Mouse (Mus musculus) ES-Bruce4 (cell line): ENCODE data around the gene G430095P16Rik. TPM values are rescaled to one million over a fixed set of nuclear protein-coding genes. Genes with fewer than 3 reads are reported as not detected.

Experiments
- H3K27ac ChIP-seq: 2 replicates; pipeline ENCODE4 v1.5.1; 2012; ENCODE audit warnings: low read length, inconsistent platforms; ENCODE audit not compliant: insufficient read depth
- H3K27me3 ChIP-seq: 2 replicates; pipeline ENCODE4 v1.6.1; 2012; ENCODE audit warnings: mild to moderate bottlenecking, low read length, inconsistent platforms; ENCODE audit not compliant: control insufficient read depth, poor library complexity, insufficient read depth, severe bottlenecking
- H3K36me3 ChIP-seq: 2 replicates; pipeline ENCODE4 v1.6.1; 2012; ENCODE audit warnings: inconsistent platforms, mild to moderate bottlenecking, low read length, moderate library complexity; ENCODE audit not compliant: control insufficient read depth, poor library complexity, insufficient read depth, severe bottlenecking
- H3K4me1 ChIP-seq: one replicate; pipeline ENCODE4 v1.8.1; 2011; ENCODE audit warnings: low read length; ENCODE audit not compliant: control insufficient read depth, insufficient read depth
- H3K4me3 ChIP-seq: 2 replicates; pipeline ENCODE4 v1.5.1; 2011; ENCODE audit warnings: low read depth, mild to moderate bottlenecking, low read length
- H3K9ac ChIP-seq: 2 replicates; pipeline ENCODE4 v1.6.1; 2012; ENCODE audit warnings: low read depth, mild to moderate bottlenecking, inconsistent platforms; ENCODE audit not compliant: poor library complexity, severe bottlenecking
- H3K9me3 ChIP-seq: replicated peaks from 2 replicates; pipeline ENCODE4 v1.6.1; 2012; ENCODE audit warnings: mild to moderate bottlenecking, low read length, inconsistent platforms; ENCODE audit not compliant: control insufficient read depth, poor library complexity, insufficient read depth, severe bottlenecking
- CTCF ChIP-seq: IDR thresholded peaks from one replicate; pipeline ENCODE4 v1.8.1; 2011; ENCODE audit warnings: low read depth, low read length
- EP300 ChIP-seq: IDR thresholded peaks from 2 replicates; pipeline ENCODE4 v1.6.1; 2011; ENCODE audit warnings: low read depth, low read length; ENCODE audit not compliant: insufficient read depth
- POLR2A ChIP-seq: IDR thresholded peaks from one replicate; pipeline ENCODE4 v1.8.1; 2011; ENCODE audit warnings: low read length; ENCODE audit not compliant: insufficient read depth
- polyA plus RNA-seq: library from polyadenylated mRNA; stranded (reverse); fragments of >200 nt; gene quantifications from 2 replicates; pipeline ENCODE4 v1.2.4, GENCODE M21; 2011; ENCODE audit warnings: low read depth; ENCODE audit not compliant: missing spikeins, insufficient read depth, insufficient read length

G430095P16Rik gene
- polyA plus RNA-seq, 1 experiment: not detected

DNA sequence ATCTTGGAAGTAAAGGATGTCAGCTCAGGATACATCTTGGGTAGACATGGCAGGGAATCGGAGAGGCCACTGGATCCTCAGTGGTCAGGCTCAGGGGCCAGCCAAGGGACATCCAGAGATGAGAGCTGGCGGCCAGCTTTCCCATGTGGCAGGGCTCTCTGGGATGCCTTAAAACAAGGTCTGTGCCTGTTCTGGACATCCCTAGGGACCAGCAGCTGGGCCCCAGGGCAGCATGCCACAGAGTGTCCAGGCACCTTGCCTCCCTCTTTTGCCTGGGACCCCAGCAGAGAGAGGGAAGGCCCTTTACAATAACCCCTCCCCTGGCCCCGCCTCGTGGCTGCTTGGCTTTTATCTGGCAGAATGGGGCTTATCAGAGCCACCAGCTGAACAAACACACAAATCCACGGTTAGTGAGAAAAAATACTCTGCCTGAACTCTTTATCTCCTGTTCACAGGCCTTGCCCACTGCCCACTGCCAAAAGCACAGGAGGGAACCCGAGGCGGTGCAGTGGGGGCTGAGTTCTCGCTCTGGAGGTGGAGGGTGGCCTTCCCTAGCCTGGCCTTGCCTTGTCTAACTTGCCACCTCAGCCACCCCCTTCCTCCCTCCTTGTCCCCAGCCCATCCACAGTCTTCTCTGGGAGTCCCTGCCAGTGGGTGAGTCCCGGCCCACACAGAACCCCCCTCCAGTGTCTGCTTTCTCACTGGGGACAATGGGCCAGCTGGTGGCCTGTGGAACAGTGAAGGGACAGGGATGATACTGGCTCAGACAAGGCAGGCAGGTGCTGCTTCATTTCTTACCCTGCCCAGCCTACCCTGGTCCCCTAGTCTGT, 7.9 kb downstream of the G430095P16Rik start:
- TF ChIP-seq CTCF (no peak), POLR2A (no peak), EP300 (no peak)
- Histone ChIP-seq H3K27ac (no peak overlapping the region), H3K4me1 (no peaks in the 10 kb centered on the region), H3K27me3 (no peaks in the 10 kb centered on the region), H3K4me3 (no peak overlapping the region), H3K9ac (no peak overlapping the region), H3K9me3 (no peaks in the 10 kb centered on the region), H3K36me3 (no peaks in the 10 kb centered on the region)

DNA sequence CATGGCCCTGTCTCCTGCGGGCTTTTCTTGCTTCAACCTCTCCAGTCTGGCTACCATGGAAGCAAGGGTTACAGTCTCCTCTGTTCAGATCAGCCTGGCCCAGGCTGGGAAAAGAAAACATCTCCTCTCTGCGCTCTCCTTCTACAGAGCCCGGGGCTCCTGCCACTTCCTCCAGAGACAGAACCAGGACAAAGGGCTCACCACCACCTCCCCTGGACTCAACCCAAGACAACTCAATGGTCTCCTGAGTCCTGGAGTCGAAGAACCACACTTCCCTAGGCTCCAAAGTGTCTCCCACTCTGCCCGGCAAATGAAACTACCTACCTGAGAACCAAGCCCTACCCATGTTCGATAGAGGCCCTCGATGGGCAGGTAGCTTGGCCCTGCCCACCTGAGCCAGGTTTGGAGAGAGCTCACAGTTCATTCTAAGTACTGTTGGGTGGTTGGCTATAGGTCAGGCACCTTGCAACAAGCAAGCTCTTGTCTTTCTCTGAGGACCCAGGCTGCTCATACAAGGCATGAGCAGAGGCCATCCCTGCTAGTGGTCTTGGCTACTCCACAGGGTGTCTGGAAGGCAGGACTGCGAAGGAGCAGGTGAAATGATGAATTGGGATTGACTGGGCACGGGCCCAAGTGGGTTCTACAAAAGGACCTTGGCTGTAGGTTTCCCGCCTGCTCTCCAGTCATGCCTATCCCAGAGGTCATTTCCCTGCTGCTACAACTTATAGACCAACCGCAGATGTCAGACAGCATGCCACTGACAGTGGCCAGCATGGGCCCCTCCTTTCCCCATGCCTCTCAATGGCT, 8.8 kb downstream of the G430095P16Rik start:
- no peaks in the 10 kb centered on the region for H3K4me1 ChIP-seq
- no peak for TF ChIP-seq CTCF
- TF ChIP-seq POLR2A: no peak
- no peak for TF ChIP-seq EP300

DNA sequence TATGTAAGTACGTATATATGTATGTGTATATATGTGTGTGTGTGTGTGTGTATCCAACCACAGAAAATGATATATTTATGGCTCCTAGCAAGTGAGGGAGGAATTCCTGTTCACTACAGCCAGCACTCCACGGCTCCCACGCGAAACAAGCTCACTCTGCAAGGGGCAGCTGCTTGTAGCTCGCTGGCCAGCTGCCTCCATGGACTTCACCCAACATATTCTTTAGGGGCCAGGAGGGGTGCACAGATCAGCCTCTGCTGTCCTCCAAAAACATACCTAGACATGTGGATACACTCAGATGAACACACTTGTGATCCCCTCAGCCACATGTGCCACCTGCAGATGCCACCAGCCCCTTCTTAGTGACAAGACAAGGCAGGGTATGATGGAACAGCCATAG, 9.7 kb downstream of the G430095P16Rik start:
- Histone ChIP-seq H3K9ac (no peak overlapping the region), H3K36me3 (no peaks in the 10 kb centered on the region), H3K9me3 (no peaks in the 10 kb centered on the region), H3K4me3 (no peak overlapping the region), H3K27ac (no peak overlapping the region), H3K4me1 (no peaks in the 10 kb centered on the region), H3K27me3 (no peaks in the 10 kb centered on the region)
- no peak for TF ChIP-seq CTCF
- TF ChIP-seq POLR2A: no peak
- no peak for TF ChIP-seq EP300

More for the DNA sequence above, 8.8 kb downstream of the G430095P16Rik start:
- Histone ChIP-seq H3K9me3 (no peaks in the 10 kb centered on the region), H3K27me3 (no peaks in the 10 kb centered on the region), H3K4me3 (no peak overlapping the region), H3K36me3 (no peaks in the 10 kb centered on the region), H3K9ac (no peak overlapping the region), H3K27ac (no peak overlapping the region)

DNA sequence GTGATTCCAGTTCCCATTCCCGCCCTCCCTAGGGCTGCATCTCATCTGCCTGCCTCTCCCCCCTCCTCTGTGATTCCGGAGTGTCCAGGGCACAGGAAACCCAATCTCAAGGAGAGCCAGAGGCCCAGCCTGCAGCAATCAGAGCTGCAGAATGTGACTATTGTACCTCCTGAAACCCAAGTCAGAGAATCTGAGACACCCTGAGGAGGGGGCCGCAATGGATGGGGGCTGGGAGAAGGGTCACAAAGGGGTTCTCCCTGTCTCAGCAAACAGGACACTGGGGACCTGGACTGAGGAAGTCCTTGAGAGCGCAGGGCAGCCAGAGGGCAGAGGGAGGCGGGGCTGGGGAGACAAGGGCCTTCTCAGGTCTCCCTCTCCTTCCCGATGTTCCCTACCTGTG, 10.2 kb downstream of the G430095P16Rik start:
- Histone ChIP-seq H3K9ac (no peak overlapping the region), H3K27me3 (no peaks in the 10 kb centered on the region), H3K4me1 (no peaks in the 10 kb centered on the region), H3K36me3 (no peaks in the 10 kb centered on the region), H3K4me3 (no peak overlapping the region), H3K9me3 (no peaks in the 10 kb centered on the region), H3K27ac (no peak overlapping the region)
- TF ChIP-seq CTCF (no peak), POLR2A (no peak), EP300 (no peak)

DNA sequence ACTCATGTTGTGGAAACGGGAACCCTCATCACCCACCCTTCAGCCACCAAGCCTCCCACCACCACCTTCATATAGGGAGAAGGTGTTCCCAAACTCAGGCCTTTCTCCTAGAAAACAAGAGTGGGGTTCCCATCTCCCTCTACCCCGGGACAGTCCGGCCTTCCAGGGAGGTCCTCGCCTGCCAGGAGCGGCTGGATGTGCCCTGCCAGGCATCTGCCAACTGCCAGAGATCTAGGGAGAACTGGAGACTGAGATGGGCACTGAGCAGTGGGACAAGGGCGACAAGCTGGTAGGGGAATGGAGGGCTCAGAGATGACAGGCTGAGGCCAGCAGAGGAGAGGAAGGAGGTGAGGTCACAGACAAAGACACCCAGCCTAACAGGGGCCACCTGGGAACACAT, 11.2 kb downstream of the G430095P16Rik start:
- Histone ChIP-seq H3K9me3 (no peaks in the 10 kb centered on the region), H3K4me3 (no peak overlapping the region), H3K36me3 (no peaks in the 10 kb centered on the region), H3K9ac (no peak overlapping the region), H3K27ac (no peak overlapping the region), H3K27me3 (no peaks in the 10 kb centered on the region), H3K4me1 (no peaks in the 10 kb centered on the region)
- TF ChIP-seq EP300 (no peak), CTCF (no peak), POLR2A (no peak)

DNA sequence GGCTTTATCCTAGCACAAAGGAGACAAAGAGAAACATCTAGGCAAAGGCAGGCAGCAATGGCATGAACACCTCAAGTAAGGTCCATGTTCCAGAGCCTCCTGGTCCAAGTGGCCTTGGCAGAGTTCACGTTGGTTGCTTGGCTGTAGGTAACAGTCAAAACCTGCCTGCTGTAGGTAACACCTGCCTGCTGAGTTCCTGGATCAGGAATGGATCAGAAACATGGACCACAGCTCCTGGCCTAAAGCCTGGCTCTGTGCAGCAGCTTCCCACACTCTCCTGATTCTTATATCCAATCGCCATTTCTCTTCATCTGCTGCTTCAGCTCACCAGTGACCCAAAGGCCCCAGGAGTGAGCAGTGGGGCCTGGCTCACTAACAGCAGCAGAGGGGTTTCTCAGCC, 11.9 kb downstream of the G430095P16Rik start:
- no peak overlapping the region for H3K4me3 ChIP-seq
- no peak for TF ChIP-seq EP300
- TF ChIP-seq CTCF: no peak
- TF ChIP-seq POLR2A: no peak
- H3K9ac ChIP-seq: no peak overlapping the region
- H3K4me1 ChIP-seq: no peaks in the 10 kb centered on the region
- H3K9me3 ChIP-seq: no peaks in the 10 kb centered on the region
- H3K27me3 ChIP-seq: no peaks in the 10 kb centered on the region
- H3K27ac ChIP-seq: no peak overlapping the region
- no peaks in the 10 kb centered on the region for H3K36me3 ChIP-seq
